ENCODE assay signal across 8 mouse cellular contexts in genomic region chr7:90130501-90131375, GRCm38 (mm10). TPM values are rescaled to one million over a fixed set of nuclear protein-coding genes. Genes with fewer than 3 reads are reported as not detected.
DNase-seq lines count a peak whose midpoint lies in the region; ATAC-seq and TF ChIP-seq lines count a peak whose summit lies in the region.

No protein-coding gene starts in this region.

- 0% methylated on average over 30 of the region's 39 CpGs for WGBS in intestine, postnatal 0 days
- under 1% methylated on average over 38 of the region's 39 CpGs for WGBS in liver, embryonic 12.5 days (ENCODE audit: insufficient replicate concordance)
- under 1% methylated on average over 39 of the region's 39 CpGs for WGBS in neural tube, embryonic 13.5 days

- ATAC-seq in intestine, postnatal 0 days = peak; percentile 29
- peak; percentile 51 for ATAC-seq in liver, embryonic 12.5 days
- ATAC-seq in neural tube, embryonic 13.5 days (ENCODE audit: low read depth) = peak; percentile 82

- peak overlapping the region; percentile 70 for H3K4me2 ChIP-seq in intestine, postnatal 0 days (replicated peaks; ENCODE audit: low read depth)
- H3K4me2 ChIP-seq in liver, embryonic 12.5 days = peak overlapping the region; percentile 80
- peak overlapping the region; percentile 94 for H3K4me2 ChIP-seq in neural tube, embryonic 13.5 days

- no peak for TF ChIP-seq CTCF in intestine, postnatal 0 days (IDR thresholded peaks at IDR 0.05; ENCODE audit: low read depth)

- peak; percentile 35 for DNase-seq in layer of hippocampus, adult 11-12 months (ENCODE audit: low spot score)
- no peak for DNase-seq in layer of hippocampus, adult 9-10 months (ENCODE audit: low spot score)
- peak; percentile 72 for DNase-seq in cerebellum, adult 9-11 months
- DNase-seq in gastrocnemius, adult 18-20 months (ENCODE audit: low spot score) = peak; percentile 24
- peak; percentile 68 for DNase-seq in testis, postnatal 14 days (ENCODE audit: low spot score)

- peak overlapping the region; percentile 99 for H3K9ac ChIP-seq in intestine, postnatal 0 days (ENCODE audit: low read depth, low read length)
- H3K9ac ChIP-seq in liver, embryonic 12.5 days = peak overlapping the region; percentile 99
- H3K9ac ChIP-seq in neural tube, embryonic 13.5 days = peak overlapping the region; percentile 97

- H3K27me3 ChIP-seq in intestine, postnatal 0 days (replicated peaks; ENCODE audit: control insufficient read depth, insufficient read depth, low read length) = no peaks in the 10 kb centered on the region
- H3K27me3 ChIP-seq in liver, embryonic 12.5 days (replicated peaks) = no peaks in the 10 kb centered on the region
- H3K27me3 ChIP-seq in neural tube, embryonic 13.5 days = no peaks in the 10 kb centered on the region

- no peaks in the 10 kb centered on the region for H3K9me3 ChIP-seq in intestine, postnatal 0 days (ENCODE audit: control insufficient read depth)
- no peaks in the 10 kb centered on the region for H3K9me3 ChIP-seq in liver, embryonic 12.5 days (replicated peaks)
- no peaks in the 10 kb centered on the region for H3K9me3 ChIP-seq in neural tube, embryonic 13.5 days

- H3K4me1 ChIP-seq in intestine, postnatal 0 days (replicated peaks; ENCODE audit: control insufficient read depth, insufficient read depth, low read length) = peaks cover 7% of the 10 kb centered on the region; the same call in 1 of the 2 replicates
- peaks cover 42% of the 10 kb centered on the region for H3K4me1 ChIP-seq in liver, embryonic 12.5 days
- H3K4me1 ChIP-seq in neural tube, embryonic 13.5 days (replicated peaks) = peaks cover 26% of the 10 kb centered on the region

- H3K27ac ChIP-seq in intestine, postnatal 0 days (ENCODE audit: low read depth, low read length) = peak overlapping the region; percentile 97
- H3K27ac ChIP-seq in liver, embryonic 12.5 days = peak overlapping the region; percentile 94
- H3K27ac ChIP-seq in neural tube, embryonic 13.5 days (replicated peaks) = peak overlapping the region; percentile 96

- H3K36me3 ChIP-seq in intestine, postnatal 0 days (ENCODE audit: control insufficient read depth, insufficient read depth) = no peaks in the 10 kb centered on the region
- no peaks in the 10 kb centered on the region for H3K36me3 ChIP-seq in liver, embryonic 12.5 days
- H3K36me3 ChIP-seq in neural tube, embryonic 13.5 days = no peaks in the 10 kb centered on the region

- peak overlapping the region; percentile 99 for H3K4me3 ChIP-seq in intestine, postnatal 0 days (ENCODE audit: low read depth, low read length)
- H3K4me3 ChIP-seq in liver, embryonic 12.5 days = peak overlapping the region; percentile 99
- H3K4me3 ChIP-seq in neural tube, embryonic 13.5 days = peak overlapping the region; percentile 97

RNA-seq across cellular contexts. Expression of gene Picalm, which starts 0.7 kb away (rescaled TPM):
- total RNA-seq in gastrocnemius, adult 18-20 months (2021) = 10 to 100 TPM; 72.1 to 94.6 TPM
- polyA plus RNA-seq in intestine, postnatal 0 days (2015; fragmentation: Nextera tagmentation; extraction: Ambion mirVana) = 36.6 and 41.7 TPM in 2 replicates
- 71.1 and 73.2 TPM in 2 replicates for polyA plus RNA-seq in liver, embryonic 12.5 days (2016; fragmentation: Nextera tagmentation; extraction: Ambion mirVana)
- 39.0 and 39.5 TPM in 2 replicates for polyA plus RNA-seq in neural tube, embryonic 13.5 days (2015; fragmentation: Nextera tagmentation; extraction: Ambion mirVana)

Comparison
In these comparisons a context has a peak if more than half of its experiments do, and no peak if none do; other contexts are left out.
1. ATAC-seq: peak in every context shown above with its lines; median percentile 82 in neural tube, embryonic 13.5 days; 51 in liver, embryonic 12.5 days; 29 in intestine, postnatal 0 days.